Mouse (Mus musculus): ENCODE results near the gene Nrp2.

GRCm38 (mm10) chr1:62718237-62718571 is 15.1 kb downstream of the Nrp2 start:
- TF ChIP-seq CTCF (IDR thresholded peaks at IDR 0.05; ENCODE audit: low read depth) (no peak), EP300 (IDR thresholded peaks at IDR 0.05; ENCODE audit: low read depth) (no peak)

Measured in heart, postnatal 0 days (tissue).